Mouse (Mus musculus) heart, postnatal 0 days (tissue): Measurements from ENCODE around the gene Ptprj.

Experiments
- CTCF ChIP-seq: IDR thresholded peaks from 2 replicates; pipeline ENCODE4 v1.5.1; 2016; ENCODE audit warnings: antibody characterized with exemption, control low read depth, low read depth
- EP300 ChIP-seq: IDR thresholded peaks from 2 replicates; pipeline ENCODE4 v1.6.1; 2016; ENCODE audit warnings: antibody characterized with exemption, low read depth

- TF ChIP-seq CTCF (no peak), EP300 (no peak)
Observed at GRCm38 (mm10) chr2:90501708-90502107, 78.7 kb downstream of the Ptprj start.
